Mouse (Mus musculus) T-helper 17 cell (primary cell): Measurements from ENCODE around the gene Tyk2.

Experiments used
- in situ Hi-C, 2 experiments: fragments of 300-600 bp; cut with MboI, MseI; formaldehyde crosslinking; loops; 1 replicate in 1 of 2; 2 replicates in 1 of 2; pipeline ENCODE4 v1.15.1; 2025; ENCODE audit warnings: high pct_unique_total_duplicates in 2 of 2

Tyk2 gene

DNA sequence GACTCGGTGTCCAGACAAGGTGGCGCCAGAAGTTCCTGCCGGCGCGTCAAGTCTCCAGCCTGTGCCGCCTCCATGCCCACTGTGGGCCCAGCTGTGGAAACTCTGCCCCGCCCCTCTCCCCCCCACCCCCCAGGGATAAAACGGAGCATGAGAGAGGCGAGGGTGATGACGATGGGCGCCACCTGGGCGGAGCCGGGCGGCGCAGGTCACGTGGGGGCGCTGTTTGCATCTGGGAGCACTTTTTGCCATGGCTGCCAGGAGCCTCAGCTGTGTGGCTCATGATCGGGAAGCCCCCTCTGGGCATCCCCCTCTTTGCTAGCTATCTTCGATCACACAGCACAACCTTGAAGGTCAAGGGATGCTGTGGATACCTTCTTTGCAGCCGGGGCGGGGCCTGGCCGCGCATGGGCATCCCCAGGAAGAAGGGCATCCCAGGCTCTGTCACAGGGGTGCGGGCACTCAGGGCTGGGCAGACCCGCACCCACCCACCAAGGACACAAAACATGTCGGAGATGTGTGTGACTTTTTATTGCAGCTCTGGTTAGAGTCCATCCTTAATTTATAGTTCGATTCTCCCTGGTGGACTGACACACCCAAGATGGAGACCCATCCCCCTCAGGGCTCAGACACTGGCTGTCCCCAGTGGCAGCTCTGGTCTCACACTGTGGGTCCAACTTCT lies 63.9 kb downstream of the Tyk2 start, which contains the start of gene Zglp1:
Zglp1 (minus strand) TSS at position 88 of the 679 bp plus-strand sequence.
- in situ Hi-C loops, result no loop called here

- in situ Hi-C loops, result no loop called here
Measured at GRCm38 (mm10) chr9:21062928-21063327, 68.1 kb downstream of the Tyk2 start.
